Mouse (Mus musculus): ENCODE measurements at regions not wholly inside any gene's neighbourhood (a gene's known extent, or its start where the extent isn't known, plus 50 kb on each side); places are given as distances from the start of the nearest gene placed in this dataset.

DNA sequence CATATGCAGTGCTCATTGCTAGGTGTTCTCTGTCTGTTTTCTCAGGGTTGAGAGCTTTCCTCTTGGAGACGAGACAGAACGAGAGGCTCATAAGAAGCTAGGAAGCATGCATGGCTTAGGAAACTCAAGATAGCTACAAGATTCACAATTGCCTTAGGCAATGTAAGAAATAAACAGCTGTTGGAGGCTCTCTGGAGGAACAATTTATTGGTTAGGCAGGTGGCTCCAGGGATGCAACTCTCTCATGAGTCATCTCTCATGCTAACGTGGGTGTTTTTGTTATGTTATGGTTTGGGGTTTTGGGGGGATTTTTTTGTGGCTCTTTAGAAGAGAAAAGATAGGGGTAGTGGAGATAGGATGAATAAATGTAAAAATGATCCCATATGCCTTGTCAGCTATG is 657.2 kb downstream of the Cdk5rap2 start:
- Histone ChIP-seq H3K4me1 (ENCODE audit: insufficient read depth) (no peaks in the 10 kb centered on the region), H3K4me3 (ENCODE audit: low read depth, low read length) (no peak overlapping the region), H3K27ac (ENCODE audit: low read depth) (no peak overlapping the region), H3K9me3 (ENCODE audit: low read depth, low read length) (no peaks in the 10 kb centered on the region), H3K9ac (no peak overlapping the region), H3K4me2 (no peak overlapping the region), H3K27me3 (ENCODE audit: insufficient read depth, low read length) (no peaks in the 10 kb centered on the region), H3K36me3 (ENCODE audit: insufficient read depth) (no peaks in the 10 kb centered on the region)
- DNase-seq (no peak), ATAC-seq (ENCODE audit: insufficient read depth) (no peak)
- WGBS = 72% methylated on average over 3 of the region's 3 CpGs
- no peak for TF ChIP-seq CTCF (IDR thresholded peaks at IDR 0.05; ENCODE audit: low read depth)

DNA sequence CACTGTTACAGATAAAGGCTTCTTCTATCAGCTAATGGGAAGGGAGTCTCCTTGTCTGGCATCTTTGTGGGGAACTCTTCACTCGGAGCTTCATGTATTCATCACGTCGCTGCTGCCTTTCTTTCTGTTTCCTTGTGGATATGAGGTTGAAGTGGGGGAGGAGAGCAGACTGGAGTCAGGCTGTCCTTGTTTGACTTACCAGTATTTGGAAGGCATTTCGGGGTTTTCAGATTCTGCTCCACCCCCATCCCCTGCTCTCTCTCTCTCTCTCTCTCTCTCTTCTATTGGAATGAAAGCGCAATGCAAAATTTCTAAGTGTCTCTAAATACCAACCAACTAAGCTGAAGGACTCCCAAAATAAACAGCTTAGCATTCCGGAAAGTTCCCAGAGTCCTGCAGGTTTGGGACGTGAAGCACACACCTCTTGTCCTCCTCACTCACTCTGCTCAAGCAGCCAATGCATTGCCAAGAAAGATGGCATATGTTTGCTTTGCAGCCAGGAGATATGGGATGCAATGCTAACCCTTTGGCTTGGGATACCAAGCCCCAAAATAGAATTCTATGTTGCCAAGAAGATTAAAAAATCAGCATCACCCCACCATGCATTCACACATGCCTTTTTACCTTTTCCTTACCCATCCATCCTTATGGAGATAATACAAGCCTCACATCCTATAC is 670.3 kb downstream of the Cdk5rap2 start:
- no peak overlapping the region for H3K9ac ChIP-seq
- ATAC-seq (ENCODE audit: insufficient read depth) (no peak), DNase-seq (no peak)
- no peaks in the 10 kb centered on the region for H3K27me3 ChIP-seq (ENCODE audit: insufficient read depth, low read length)
- no peaks in the 10 kb centered on the region for H3K4me1 ChIP-seq (ENCODE audit: insufficient read depth)
- H3K27ac ChIP-seq (ENCODE audit: low read depth) = no peak overlapping the region
- WGBS = 46% methylated on average over 7 of the region's 7 CpGs
- H3K4me2 ChIP-seq = no peak overlapping the region
- H3K36me3 ChIP-seq (ENCODE audit: insufficient read depth) = no peaks in the 10 kb centered on the region
- TF ChIP-seq CTCF (IDR thresholded peaks at IDR 0.05; ENCODE audit: low read depth) = no peak
- H3K4me3 ChIP-seq (ENCODE audit: low read depth, low read length) = no peak overlapping the region
- no peaks in the 10 kb centered on the region for H3K9me3 ChIP-seq (ENCODE audit: low read depth, low read length)

Measured in lung, embryonic 14.5 days (tissue).